Mouse (Mus musculus) cerebellum, postnatal 10 days (tissue): Measurements from ENCODE around the gene Zfp654.
"Not testable (repeated sequence)": the region's sequence is repeated elsewhere in the genome, so short reads cannot be mapped to it uniquely, and the experiment has no call there.

ENCODE experiments used
- DNase-seq, 2 experiments: peaks; one replicate each; pipeline ENCODE4 v3.0.0; 2021; ENCODE audit warnings: mixed read lengths in 2 of 2

Zfp654 gene

DNA sequence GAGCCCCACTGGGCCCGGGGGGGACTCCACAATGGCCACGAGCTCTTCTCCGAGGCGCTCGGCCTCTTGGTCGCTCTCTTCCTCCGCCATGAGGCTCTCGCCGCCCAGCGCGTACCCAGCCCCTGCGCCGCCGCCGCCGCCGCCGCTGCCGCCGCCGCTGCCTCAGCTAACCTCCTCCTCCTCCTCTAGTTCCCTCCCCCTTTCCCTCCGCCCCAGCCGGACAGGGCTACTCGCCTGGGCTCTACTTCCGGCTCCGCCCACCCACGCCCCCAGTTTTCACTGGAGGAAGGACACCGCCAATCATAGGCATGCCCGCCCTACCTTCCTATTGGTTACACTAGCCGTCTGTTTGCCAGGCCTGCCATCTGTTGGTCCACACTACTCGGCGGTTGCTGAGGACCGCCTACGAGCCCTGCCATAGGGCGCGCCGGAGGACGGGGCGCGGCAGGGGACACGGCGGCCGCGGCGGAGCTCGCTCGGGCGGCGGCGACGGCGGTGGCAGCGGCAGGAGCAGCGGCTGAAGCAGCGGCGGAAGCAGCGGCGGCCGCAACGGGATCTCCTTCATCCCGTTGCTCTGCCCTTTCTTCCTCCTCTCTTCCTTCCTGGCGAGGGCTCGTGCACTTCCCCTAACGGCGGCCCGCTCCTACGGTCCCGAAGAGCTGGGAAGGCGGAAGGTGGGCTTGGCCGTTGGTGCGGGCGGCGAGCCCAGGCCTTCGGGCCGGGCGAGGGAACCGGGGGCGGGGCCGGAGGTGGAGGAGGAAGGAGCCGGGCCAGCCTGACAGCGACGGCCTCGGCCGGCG is at the start of gene Zfp654, which contains the start of gene Cggbp1:
Zfp654 (minus strand) TSS at position 90 of the 800 bp plus-strand sequence.
Cggbp1 (plus strand) TSS at position 434 of the 800 bp plus-strand sequence.
- peak; percentile 99 to 100 for DNase-seq

DNA sequence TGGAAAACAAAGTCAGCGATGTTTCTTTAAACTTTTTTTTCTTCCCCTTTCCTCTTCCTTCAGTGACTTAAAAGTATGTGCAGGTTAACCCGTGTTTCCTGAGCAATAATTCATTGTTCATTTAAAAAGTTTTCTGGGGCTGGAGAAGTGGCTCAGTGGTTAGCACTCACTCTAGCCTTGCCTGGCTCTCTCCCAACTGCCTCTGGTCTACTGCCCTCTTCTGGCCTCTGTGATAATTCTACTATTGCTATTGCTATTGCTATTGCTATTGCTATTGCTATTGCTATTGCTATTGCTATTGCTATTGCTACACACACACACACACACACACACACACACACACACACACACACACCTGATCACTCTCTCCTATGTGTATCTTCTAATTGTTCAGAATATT is 47.6 kb upstream of the Zfp654 start:
- peak; percentile 15 to 22 for DNase-seq

DNA sequence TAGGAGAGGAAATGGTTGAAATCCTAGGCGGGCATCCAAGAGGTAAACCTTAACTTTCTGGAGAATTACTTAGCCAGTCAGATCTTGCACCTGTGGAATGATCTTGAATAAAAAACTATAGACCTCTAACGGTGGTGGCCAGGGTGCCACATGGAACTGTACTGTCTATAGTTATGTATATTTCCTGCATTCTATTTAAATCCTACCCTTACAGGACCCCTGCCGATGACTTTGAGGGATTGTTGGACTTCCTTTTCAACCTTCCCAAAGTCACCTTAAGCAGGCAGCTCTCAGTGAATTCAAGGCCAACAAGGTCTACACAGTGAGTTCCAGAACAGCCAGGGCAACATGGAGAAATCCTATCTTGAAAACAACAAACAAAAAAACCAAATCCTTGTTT is 38.0 kb upstream of the Zfp654 start:
- no peak for DNase-seq

DNA sequence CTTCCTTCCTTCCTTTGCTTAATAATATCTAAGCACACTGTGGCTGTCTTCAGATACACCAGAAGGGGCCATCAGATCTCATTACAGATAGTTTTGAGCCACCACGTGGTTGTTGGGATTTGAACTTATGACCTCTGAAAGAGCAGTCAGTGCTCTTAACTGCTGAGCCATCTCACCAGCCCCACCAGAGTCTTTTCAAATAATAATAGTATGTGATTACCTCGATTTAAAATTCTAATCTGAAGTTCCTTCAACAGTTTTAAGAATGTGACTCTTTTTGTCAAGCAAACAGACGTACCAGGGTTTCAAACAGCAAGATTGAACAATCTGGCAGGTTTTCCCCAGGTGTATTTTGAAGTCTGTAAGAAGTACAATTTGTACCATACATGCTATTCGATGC is 34.1 kb upstream of the Zfp654 start:
- no peak for DNase-seq

DNA sequence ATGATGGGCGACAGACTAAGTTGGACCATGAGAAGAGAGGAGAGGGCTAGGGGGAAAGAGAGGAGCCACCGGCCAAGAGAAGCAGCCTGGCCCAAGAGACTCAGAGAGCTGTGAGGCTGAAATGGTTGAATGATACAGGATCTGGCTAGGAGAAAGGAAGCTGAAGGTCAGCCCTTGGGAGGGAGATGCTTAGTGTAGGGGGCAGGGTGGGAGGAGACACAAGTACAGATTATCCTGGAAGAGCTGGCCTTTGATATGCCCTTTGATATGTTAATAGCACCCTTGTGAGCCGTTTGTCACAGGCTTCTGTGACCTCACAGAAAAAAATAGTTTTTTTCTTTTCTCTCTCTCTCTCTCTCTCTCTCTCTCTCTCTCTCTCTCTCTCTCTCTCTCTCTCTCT is 33.7 kb upstream of the Zfp654 start:
- no peak for DNase-seq

DNA sequence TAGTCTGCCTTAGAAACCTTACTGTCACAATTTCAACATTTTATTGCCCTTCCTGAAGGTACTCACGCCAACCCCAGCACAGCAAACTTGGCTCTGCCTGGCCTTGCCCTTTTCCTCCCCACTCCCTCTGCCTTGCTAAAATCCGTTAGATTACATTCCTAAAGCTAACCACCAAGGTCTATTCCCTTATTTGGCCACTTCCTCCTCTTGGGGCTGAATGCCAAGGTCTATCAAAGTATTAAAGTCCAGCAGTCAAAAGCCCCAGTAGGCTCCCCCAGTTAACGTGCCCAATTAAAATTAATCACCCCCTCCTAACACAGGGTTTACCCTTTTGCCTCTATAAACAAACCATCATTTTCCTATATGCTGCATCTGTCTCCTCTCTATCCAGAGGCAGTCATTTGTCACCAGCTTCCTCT is 33.0 kb upstream of the Zfp654 start:
- no peak for DNase-seq

DNA sequence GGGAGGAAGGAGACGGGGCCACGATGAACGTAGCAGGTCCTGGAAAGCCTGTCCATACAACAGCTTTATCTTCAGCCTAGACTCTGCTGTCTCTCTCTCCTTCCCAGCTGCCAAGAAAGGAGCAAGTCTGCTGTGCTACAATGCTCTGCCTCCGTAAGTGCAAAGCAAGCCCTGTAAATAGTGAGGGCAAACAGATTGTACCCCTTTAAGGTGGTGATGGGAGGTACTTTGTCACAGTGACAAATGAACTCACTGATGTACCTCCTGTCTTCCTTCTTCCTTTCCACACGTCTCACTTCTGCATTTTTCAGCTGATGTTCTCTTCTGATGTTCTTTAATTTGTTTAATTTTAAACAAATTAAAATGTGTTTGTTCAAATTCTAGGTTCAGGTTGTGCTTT is 32.4 kb upstream of the Zfp654 start:
- DNase-seq, result no peak

DNA sequence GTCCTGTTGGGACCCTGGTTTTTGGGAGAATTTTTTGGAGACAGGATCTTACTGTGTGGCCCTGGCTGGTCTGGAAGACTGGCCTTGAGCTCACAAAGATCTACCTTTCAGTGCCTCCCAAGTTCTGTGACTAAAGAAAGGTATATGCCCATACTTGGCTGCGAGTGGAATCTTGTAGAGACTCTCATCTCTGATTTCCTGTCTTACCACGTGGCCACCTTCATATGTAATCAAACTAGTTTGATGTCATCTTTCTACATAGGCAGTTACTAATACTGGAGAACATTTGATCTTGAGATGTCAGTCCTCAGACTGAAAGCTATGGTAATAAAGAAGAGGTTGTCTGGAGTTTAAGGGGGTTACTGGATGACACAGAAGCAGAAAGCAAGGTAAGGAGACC is 30.0 kb upstream of the Zfp654 start:
- no peak for DNase-seq

DNA sequence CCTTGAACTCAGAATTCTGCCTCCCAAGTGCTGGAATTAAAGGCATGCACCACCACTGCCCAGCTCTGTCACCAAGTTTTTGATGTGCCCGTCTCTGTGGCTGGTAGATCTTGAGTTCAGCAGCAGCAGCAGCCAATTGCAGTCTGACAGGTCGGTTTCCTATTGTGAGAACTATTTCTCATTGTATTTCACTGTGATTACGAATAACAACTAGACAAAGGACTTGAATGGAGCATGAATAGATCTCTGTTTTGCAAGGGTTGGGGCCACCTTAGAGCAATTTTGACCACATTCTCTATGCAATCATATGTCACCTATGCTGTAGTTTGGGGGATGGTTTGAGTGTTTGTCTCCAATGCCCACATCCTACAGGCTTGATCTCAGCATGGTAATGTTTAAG is 29.5 kb upstream of the Zfp654 start:
- no peak for DNase-seq

DNA sequence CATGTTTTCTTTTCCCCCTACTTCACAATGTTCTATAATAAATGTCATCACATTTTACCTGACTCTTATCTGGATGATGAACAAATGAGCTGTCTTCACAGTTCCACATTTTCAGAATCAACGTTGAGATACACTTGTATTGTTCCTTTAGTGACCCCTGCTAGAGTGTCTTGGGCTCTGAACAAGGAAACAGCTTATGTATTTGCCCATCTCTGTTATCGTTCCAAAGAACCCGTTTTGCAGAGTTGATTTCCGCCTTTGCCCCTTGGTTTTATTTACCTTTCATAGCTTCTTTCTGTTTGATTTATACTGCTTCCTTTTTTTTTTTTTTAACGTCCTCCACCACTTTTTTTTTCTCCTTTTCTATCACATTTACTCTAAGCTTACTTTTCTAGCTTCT is 28.3 kb upstream of the Zfp654 start:
- DNase-seq, result no peak

DNA sequence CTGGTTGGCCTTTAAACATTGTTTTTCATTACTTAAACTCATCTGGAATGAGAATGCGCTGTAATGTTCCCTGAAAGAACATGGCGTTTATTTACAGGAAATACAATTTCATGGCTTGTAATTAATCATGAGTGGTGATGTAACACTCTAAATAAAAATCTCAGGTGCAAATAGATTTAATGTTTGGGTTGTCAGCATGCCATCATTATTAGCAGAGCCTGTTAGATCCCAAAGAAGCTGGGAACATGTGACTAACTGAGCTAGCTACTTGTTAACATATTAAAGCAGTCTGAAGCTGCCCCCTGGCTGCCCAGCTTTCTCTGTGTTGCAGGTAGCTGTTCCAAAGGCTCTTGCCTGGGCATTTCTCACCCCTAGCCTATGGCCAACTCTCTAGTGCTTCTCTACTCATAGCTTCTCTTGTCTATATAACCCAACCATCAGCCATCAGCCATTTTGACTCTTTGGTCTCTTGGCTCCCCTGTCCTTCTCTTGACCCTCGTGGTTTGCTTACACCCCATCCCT is 27.2 kb upstream of the Zfp654 start:
- DNase-seq, result no peak

DNA sequence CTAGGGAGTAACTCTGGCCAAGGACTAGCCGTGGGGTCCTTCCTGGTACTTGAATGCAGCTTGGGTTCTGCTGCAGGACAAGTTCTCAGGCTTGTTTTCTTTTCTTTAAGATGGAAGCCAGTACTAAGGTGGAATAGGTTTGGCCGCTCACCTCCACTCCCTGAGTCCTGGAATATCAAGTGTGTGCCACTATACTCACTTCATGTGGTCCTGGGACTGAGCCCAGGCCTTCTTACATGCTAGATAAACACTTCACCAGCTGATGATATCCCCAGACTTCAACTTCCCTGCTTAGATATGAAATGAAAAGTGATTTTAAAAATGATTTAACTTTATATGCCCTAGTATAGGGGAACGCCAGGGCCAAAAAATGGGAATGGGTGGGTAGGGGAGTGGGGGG is 25.9 kb upstream of the Zfp654 start:
- no peak for DNase-seq

DNA sequence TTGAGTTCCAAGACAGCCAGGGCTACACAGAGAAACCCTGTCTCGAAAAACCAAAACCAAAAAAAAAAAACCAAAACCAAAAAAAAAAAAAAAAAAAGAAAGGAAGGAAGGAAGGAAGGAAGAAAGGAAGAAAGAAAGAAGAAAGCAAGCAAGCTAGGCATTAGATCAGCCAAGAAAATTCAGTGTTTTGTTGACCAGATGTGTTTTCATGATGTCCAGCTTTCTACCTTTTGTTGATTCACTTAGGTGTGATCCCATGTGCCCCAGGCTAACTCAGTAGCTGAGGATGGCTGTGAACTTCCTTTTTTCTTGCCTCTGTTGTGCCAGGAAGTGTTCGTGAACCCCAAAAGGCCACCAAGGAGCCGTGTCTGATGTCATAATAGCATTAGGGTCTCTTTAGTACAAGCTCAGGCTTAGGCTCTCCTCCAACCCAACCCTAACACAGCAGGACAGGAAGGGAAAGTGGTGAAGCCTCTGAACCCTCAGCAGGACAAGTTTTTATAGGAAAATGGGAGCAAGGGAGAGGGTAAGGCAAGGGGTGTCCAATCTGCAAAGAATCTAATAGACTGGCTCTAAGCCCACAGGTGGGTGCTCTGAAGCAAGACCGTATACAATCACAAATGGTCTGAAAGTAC is 25.3 kb upstream of the Zfp654 start:
- DNase-seq, result no peak

DNA sequence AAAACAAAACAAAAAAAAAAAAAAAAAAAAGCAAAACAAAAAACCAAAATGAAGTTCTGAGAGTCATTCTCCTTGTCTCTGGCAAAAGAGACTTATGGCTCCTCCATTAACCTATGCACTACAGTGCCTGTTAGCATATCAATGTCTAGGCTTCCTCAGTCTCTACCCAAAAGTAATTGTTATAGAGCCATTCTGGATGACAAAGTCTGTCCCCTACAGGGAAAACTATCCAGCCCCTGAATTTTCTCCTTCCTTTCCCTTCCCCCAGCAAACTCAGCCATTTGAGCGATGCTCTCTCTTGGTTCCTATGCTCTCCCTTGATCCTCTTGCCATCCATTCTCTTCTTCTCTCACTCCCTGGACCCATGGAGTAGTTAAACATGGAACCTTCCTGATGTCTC is 24.4 kb upstream of the Zfp654 start:
- DNase-seq, result no peak

DNA sequence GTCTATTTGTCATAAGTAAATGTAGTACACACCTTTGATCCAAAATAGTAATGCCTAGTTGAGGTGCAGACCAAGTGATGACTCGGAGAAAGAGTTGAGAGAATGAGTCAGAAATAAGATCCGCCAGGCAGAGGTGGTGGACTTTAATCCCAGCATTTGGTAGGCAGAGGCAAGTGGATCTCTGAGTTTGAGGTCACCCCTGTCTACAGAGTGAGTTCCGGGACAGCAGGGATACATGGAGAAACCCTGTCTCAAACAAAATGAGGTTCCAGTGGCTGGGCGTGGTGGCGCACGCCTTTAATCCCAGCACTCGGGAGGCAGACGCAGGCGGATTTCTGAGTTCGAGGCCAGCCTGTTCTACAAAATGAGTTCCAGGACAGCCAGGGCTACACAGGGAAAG is 23.9 kb upstream of the Zfp654 start:
- no peak for DNase-seq

DNA sequence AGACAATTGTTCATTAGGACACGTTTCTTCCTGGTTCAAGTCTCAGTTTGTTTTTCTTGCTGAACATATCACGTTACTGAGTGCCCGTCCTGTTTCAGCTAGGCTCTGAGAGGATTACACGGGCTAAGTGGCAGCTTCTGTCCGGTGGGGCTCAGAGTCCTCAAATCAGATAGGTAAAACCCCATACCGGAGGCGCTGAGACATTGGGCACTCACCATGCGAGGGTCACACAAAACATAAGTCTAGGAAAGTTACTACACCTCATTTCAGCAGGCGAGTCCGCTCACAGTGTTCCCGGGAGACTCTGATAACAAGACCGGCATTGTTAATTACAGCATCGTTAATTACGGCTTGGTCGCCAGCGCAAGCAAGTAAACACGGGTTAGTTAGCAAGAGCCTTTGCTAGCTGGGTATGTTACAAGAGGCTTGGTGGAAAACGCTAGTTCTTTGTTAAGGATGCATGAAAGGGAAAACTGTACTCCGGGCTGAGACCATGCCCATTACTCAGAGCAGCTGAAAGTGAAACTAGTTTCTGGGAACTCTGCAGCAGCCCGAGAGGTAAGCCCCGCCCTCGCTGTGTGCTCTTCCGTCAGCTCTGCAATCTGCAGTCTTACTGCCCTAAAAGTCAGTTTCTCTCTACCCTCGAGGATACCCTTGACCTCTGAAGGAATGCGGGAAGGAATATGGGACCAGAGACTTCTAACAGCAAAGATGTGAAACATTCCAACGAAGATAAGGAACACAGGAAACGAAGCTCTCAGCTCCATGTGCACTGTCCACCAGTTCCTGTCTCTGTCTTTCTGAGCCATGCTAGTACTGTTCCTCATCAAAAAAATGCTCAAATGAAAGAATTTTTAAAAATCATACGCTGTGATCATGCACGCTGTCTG is 22.2 kb upstream of the Zfp654 start:
- peak; percentile 41 to 53 for DNase-seq

DNA sequence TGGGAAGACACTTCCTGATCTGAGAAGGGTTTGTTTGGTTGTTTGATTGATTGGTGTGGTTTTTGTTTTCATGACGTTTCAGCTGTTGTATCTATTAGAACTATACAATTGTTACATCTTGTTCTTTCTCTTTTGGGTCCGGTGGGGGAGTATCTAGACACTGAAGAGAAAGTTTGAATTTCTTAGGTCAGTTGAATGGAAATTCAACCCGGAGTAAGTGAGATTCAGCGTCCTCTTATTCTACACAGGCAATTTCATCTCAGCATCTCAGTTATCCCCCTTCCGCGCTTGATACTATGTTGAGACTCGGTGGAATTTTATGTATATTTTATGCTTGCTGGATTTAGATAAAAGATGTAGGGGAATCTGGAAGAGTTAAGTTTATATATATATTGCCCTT is 21.4 kb upstream of the Zfp654 start:
- DNase-seq, result no peak

DNA sequence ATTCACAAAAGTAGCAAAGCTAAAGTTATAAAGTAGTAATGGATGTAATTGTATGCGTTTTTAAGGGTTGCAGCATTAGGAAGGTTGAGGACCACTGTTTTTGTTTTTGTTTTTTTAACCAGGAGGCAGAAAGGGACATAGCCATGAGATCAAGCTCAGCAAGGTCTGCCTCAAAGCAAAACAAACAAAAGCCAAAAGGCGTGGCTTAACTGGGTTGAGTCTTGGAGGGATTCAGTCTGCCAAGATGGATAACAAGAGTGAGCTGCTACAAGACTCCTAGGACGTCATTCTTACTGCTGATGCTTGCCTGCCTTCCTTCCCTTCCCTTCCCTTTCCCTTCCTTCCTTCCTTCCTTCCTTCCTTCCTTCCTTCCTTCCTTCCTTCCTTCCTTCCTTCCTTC is 20.8 kb upstream of the Zfp654 start:
- peak in 1 of 2 experiments; percentile 3 for DNase-seq

DNA sequence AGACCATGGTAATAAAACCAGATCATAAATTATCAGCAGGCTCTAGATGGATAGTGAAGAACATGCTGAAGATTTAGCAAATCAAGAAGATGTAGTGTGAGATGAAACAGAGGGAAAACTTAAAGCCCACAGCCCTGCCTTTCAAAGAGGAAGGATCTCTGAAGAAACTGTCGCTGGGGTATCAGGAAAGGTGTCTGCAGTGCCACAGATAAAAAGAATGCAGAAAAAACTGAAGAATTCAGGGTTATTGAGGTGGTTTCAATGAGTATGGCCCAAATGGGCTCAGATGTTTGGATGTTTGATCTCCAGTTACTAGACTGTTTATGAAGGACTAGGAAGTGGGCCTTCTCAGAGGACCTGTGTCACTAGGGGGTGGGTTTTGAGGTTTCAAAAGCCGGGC is 18.2 kb upstream of the Zfp654 start:
- no peak for DNase-seq

DNA sequence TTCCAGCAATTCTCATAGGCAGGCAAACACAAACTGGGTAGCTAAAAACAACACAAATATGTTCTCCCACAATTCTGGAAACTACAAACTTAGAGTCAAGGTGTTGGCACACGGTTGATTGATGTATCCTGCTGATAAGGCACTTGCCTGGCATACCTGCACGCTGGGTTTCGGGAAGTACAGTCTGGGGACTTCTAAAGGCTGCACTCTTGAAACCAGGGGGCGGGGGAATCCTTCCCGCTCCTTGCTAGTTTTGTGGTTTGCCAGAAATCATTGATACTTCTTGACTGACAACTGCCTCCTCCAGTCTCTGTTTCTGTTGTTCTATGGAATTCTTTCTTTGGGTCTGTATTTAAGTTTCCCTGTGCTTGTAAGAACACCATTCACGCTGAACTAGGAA is 17.2 kb upstream of the Zfp654 start:
- DNase-seq, result no peak

DNA sequence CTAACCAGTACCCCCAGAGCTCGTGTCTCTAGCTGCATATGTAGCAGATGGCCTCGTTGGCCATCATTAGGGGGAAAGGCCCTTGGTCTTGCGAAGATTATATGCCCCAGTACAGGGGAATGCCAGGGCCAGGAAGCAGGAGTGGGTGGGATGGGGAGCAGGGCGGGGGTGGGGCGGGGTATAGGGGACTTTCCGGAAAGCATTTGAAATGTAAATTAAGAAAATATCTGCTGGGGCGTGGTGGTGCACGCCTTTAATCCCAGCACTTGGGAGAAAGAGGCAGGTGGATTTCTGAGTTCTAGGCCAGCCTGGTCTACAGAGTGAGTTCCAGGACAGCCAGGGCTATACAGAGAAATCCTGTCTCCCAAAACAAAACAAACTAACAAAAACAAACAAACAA is 14.4 kb upstream of the Zfp654 start:
- not testable (repeated sequence) for DNase-seq

DNA sequence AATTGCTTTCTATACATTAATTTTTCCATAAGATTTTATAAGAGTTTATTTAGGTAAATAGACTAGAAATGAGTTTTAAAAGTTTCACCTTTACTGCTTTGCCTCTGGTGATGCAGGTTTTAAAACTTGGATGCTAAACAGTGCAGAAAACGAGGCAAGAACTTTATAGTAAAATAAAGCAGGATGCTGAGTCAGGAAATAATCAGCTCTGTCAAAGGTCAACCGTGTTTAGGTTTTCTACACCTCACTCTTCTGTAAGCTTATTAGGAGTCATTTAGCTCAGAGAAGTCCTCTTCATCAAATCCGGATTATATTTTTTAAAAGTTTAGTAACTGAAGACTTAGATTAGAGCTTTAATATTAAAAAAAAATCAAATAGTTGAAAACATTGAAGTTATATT is 5.5 kb upstream of the Zfp654 start:
- no peak for DNase-seq

DNA sequence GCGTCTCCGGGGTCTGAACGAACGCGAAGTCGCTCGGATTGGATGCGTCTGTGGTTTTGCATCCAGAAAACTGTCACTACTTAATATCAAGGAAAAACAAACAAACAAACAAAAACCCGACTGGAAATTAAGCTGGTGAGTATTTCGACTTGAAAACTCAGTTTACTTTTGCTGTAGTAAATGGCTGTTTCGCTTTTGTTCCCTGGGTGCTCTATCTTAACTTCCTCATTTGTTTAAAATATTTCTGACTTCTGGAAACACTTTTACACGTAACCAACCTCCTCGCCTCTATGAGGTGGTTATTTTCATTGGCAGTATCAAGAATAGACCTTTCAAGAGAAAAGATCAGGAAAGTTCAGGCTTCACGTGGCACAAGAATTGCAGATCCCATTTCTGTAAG is 1.4 kb upstream of the Zfp654 start:
- DNase-seq, result no peak
